Mouse (Mus musculus): ENCODE data around the gene Cdc40.

DNA sequence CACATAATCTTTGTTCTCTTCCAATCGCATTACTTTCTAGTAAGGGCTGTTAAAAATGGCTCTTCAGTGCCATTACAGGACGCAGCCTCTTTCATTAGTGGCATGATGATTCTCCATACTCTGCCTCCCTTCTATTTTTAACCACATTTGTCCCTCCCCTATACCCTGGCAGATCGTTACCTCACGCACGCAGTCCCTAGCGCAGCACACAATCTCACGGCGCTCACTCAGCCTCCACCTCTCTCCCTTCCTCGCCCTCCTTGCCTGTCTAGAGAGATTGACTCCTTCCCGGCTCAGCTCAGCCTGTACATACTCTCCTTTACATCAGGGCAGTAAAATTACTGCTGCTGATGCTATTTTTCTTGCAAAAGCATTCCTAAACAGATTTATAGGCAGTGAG, 38.6 kb downstream of the Cdc40 start:
- TF ChIP-seq CTCF (IDR thresholded peaks at IDR 0.05; ENCODE audit: low read depth, low read length) (no peak), TAL1 (conservative IDR thresholded peaks at IDR 0.05; ENCODE audit: low read depth, low read length) (no peak), GATA1 (IDR thresholded peaks at IDR 0.05; ENCODE audit: borderline replicate concordance, low read length) (no peak), GATA2 (IDR thresholded peaks at IDR 0.05; ENCODE audit: borderline replicate concordance, low read depth, low read length) (peak; percentile 97; the same call in 1 of the 2 replicates), POLR2AphosphoS5 (IDR thresholded peaks at IDR 0.05; ENCODE audit: insufficient replicate concordance, low read depth, low read length) (no peak)

All from G1E (cell line).